ENCODE assay signal across 17 mouse cellular contexts in the genomic region with DNA sequence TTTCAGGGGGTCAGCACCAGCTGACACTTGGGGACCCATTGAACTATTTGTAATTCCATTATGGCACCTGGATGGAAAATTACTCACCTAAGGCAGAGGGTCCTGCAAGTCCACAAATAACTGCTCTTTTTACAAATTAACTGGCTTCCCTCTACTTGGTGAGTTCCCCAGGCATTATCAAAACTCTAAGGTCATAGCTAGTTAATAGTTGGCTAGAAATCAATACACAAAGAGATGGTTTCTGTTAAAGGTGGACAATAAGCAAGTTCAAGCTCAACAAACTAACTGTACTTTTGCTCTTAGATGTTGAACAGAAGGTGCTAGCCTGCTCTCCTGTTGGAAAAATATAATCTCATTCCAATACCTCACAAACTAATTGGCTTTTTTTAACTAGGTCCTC.
A peak's percentile ranks its signal among the peaks of the same experiment; 100 is the strongest.
DNase-seq lines count a peak whose midpoint lies in the region; ATAC-seq and TF ChIP-seq lines count a peak whose summit lies in the region.
"Had no signal": no experiment of that assay in that cellular context is flagged by ENCODE, and none has a peak within 500 bp of the region (broad histone marks: within the 10 kb centered on the region; RNA-seq: fewer than 3 reads in every experiment).

No protein-coding gene starts in this region.

- H3K4me1 ChIP-seq in liver, embryonic 13.5 days (replicated peaks), result no peaks in the 10 kb centered on the region
- no peaks in the 10 kb centered on the region for H3K4me1 ChIP-seq in intestine, embryonic 15.5 days (replicated peaks)
- H3K4me1 ChIP-seq in intestine, postnatal 0 days (replicated peaks; ENCODE audit: control insufficient read depth, insufficient read depth, low read length), result no peaks in the 10 kb centered on the region
- no peaks in the 10 kb centered on the region for H3K4me1 ChIP-seq in stomach, embryonic 15.5 days
- H3K4me1 ChIP-seq: embryonic facial prominence, embryonic 12.5 days; forebrain, embryonic 15.5 days; hindbrain, embryonic 12.5 days had no signal

- no peaks in the 10 kb centered on the region for H3K9me3 ChIP-seq in liver, embryonic 13.5 days (replicated peaks)
- no peaks in the 10 kb centered on the region for H3K9me3 ChIP-seq in intestine, embryonic 15.5 days
- no peaks in the 10 kb centered on the region for H3K9me3 ChIP-seq in intestine, postnatal 0 days (ENCODE audit: control insufficient read depth)
- no peaks in the 10 kb centered on the region for H3K9me3 ChIP-seq in stomach, embryonic 15.5 days
- H3K9me3 ChIP-seq: embryonic facial prominence, embryonic 12.5 days; forebrain, embryonic 15.5 days; hindbrain, embryonic 12.5 days had no signal

- no peak overlapping the region for H3K4me3 ChIP-seq in liver, embryonic 13.5 days (replicated peaks)
- H3K4me3 ChIP-seq in intestine, embryonic 15.5 days (replicated peaks), result no peak overlapping the region
- H3K4me3 ChIP-seq in intestine, postnatal 0 days (ENCODE audit: low read depth, low read length), result no peak overlapping the region
- no peak overlapping the region for H3K4me3 ChIP-seq in stomach, embryonic 15.5 days (replicated peaks)
- H3K4me3 ChIP-seq: embryonic facial prominence, embryonic 12.5 days; forebrain, embryonic 15.5 days; hindbrain, embryonic 12.5 days had no signal

- TF ChIP-seq CTCF in intestine, postnatal 0 days (IDR thresholded peaks at IDR 0.05; ENCODE audit: low read depth), result no peak

- peak; percentile 36; the same call in 1 of the 2 replicates for ATAC-seq in liver, embryonic 13.5 days (ENCODE audit: low read depth)
- peak; percentile 78 for ATAC-seq in intestine, embryonic 15.5 days
- ATAC-seq in intestine, postnatal 0 days, result no peak
- peak; percentile 27; the same call in 1 of the 2 replicates for ATAC-seq in stomach, embryonic 15.5 days (ENCODE audit: insufficient read depth, low FRiP score, low read depth)
- ATAC-seq in activated CD4-positive, CD25-positive, alpha-beta regulatory T cell, adult 4 months, result no peak
- ATAC-seq: forebrain, embryonic 15.5 days had no signal

- no peaks in the 10 kb centered on the region for H3K36me3 ChIP-seq in liver, embryonic 13.5 days
- no peaks in the 10 kb centered on the region for H3K36me3 ChIP-seq in intestine, embryonic 15.5 days
- no peaks in the 10 kb centered on the region for H3K36me3 ChIP-seq in intestine, postnatal 0 days (ENCODE audit: control insufficient read depth, insufficient read depth)
- no peaks in the 10 kb centered on the region for H3K36me3 ChIP-seq in stomach, embryonic 15.5 days
- H3K36me3 ChIP-seq: embryonic facial prominence, embryonic 12.5 days; forebrain, embryonic 15.5 days; hindbrain, embryonic 12.5 days had no signal

- H3K27me3 ChIP-seq in liver, embryonic 13.5 days, result no peaks in the 10 kb centered on the region
- H3K27me3 ChIP-seq in intestine, embryonic 15.5 days (replicated peaks), result no peaks in the 10 kb centered on the region
- no peaks in the 10 kb centered on the region for H3K27me3 ChIP-seq in intestine, postnatal 0 days (replicated peaks; ENCODE audit: control insufficient read depth, insufficient read depth, low read length)
- H3K27me3 ChIP-seq in stomach, embryonic 15.5 days (replicated peaks), result no peaks in the 10 kb centered on the region
- H3K27me3 ChIP-seq: embryonic facial prominence, embryonic 12.5 days; forebrain, embryonic 15.5 days; hindbrain, embryonic 12.5 days had no signal

- no peak overlapping the region for H3K27ac ChIP-seq in liver, embryonic 13.5 days
- H3K27ac ChIP-seq in intestine, embryonic 15.5 days, result no peak overlapping the region
- H3K27ac ChIP-seq in intestine, postnatal 0 days (ENCODE audit: low read depth, low read length), result no peak overlapping the region
- H3K27ac ChIP-seq in stomach, embryonic 15.5 days, result peak overlapping the region; percentile 8
- H3K27ac ChIP-seq: embryonic facial prominence, embryonic 12.5 days; forebrain, embryonic 15.5 days; hindbrain, embryonic 12.5 days had no signal

- no peak overlapping the region for H3K9ac ChIP-seq in liver, embryonic 13.5 days
- H3K9ac ChIP-seq in intestine, embryonic 15.5 days, result no peak overlapping the region
- H3K9ac ChIP-seq in intestine, postnatal 0 days (ENCODE audit: low read depth, low read length), result no peak overlapping the region
- H3K9ac ChIP-seq in stomach, embryonic 15.5 days, result no peak overlapping the region
- H3K9ac ChIP-seq: embryonic facial prominence, embryonic 12.5 days; forebrain, embryonic 15.5 days; hindbrain, embryonic 12.5 days had no signal

- no peak for DNase-seq in liver, embryonic 13.5 days
- no peak for DNase-seq in liver
- DNase-seq in Muller cell, postnatal 12 days (ENCODE audit: inconsistent ontology term), result no peak
- DNase-seq: adrenal gland, postnatal 10 days; cerebellum, adult 11-12 months; cerebellum, adult 9-10 months; cerebellum, postnatal 25 days; gastrocnemius, postnatal 36 days; heart, postnatal 10 days; heart, postnatal 4 days had no signal

- no peak overlapping the region for H3K4me2 ChIP-seq in liver, embryonic 13.5 days
- 0 out of 2 replicates have a peak overlapping the region, but pooled peaks have one; percentile 4 for H3K4me2 ChIP-seq in intestine, embryonic 15.5 days (replicated peaks)
- H3K4me2 ChIP-seq in intestine, postnatal 0 days (replicated peaks; ENCODE audit: low read depth), result peak overlapping the region; percentile 33
- H3K4me2 ChIP-seq in stomach, embryonic 15.5 days, result no peak overlapping the region
- H3K4me2 ChIP-seq: embryonic facial prominence, embryonic 12.5 days; forebrain, embryonic 15.5 days; hindbrain, embryonic 12.5 days had no signal

Comparison
In these comparisons a context has a peak if more than half of its experiments do, and no peak if none do; other contexts are left out.
1. ATAC-seq: peak in liver, embryonic 13.5 days (single experiment), intestine, embryonic 15.5 days (single experiment) and stomach, embryonic 15.5 days (single experiment); none in intestine, postnatal 0 days (single experiment) and activated CD4-positive, CD25-positive, alpha-beta regulatory T cell, adult 4 months (single experiment).
2. H3K4me2 ChIP-seq: peak in intestine, embryonic 15.5 days (single experiment) and intestine, postnatal 0 days (single experiment); none in liver, embryonic 13.5 days (single experiment) and stomach, embryonic 15.5 days (single experiment).